Mouse (Mus musculus) embryonic fibroblast, embryonic 13.5 days (primary cell): ENCODE measurements at regions not wholly inside any gene's neighbourhood (a gene's known extent, or its start where the extent isn't known, plus 50 kb on each side); places are given as distances from the start of the nearest gene placed in this dataset.

Source experiments
- CTCF ChIP-seq: IDR thresholded peaks from 2 replicates; pipeline ENCODE4 v1.5.1; 2011; ENCODE audit warnings: mild to moderate bottlenecking, control low read depth, low read length, moderate library complexity, borderline replicate concordance; ENCODE audit not compliant: insufficient read depth
- POLR2A ChIP-seq: IDR thresholded peaks from 2 replicates; pipeline ENCODE4 v1.6.1; 2011; ENCODE audit warnings: low read depth, mild to moderate bottlenecking, control low read depth, low read length, moderate library complexity

DNA sequence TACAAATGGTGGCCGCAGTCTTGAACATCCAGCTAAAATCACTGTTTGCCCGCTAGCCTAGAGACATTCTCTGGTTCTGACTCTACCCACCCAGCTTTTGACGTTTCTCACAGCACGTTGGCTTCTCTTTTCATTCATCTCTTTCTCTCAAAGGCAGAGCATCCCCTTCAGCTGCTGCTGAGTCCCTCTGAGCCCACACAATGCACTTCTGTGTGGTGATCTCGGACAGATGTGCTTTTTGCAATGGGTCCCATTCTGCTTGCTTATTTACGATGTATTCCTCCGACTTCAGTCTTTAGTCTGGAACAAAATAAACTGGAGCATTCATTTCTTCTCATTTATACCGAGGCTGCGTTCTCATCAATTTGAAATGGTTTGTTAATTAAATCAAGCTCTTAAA lies 66.2 kb upstream of the Cav2 start:
- TF ChIP-seq CTCF (no peak), POLR2A (no peak)
